Mouse (Mus musculus) ES-Bruce4 (cell line): ENCODE measurements at regions not wholly inside any gene's neighbourhood (a gene's known extent, or its start where the extent isn't known, plus 50 kb on each side); places are given as distances from the start of the nearest gene placed in this dataset.

Experiments
- H3K27ac ChIP-seq: 2 replicates; pipeline ENCODE4 v1.5.1; 2012; ENCODE audit warnings: low read length, inconsistent platforms; ENCODE audit not compliant: insufficient read depth
- H3K27me3 ChIP-seq: 2 replicates; pipeline ENCODE4 v1.6.1; 2012; ENCODE audit warnings: mild to moderate bottlenecking, low read length, inconsistent platforms; ENCODE audit not compliant: control insufficient read depth, poor library complexity, insufficient read depth, severe bottlenecking
- H3K36me3 ChIP-seq: 2 replicates; pipeline ENCODE4 v1.6.1; 2012; ENCODE audit warnings: inconsistent platforms, mild to moderate bottlenecking, low read length, moderate library complexity; ENCODE audit not compliant: control insufficient read depth, poor library complexity, insufficient read depth, severe bottlenecking
- H3K4me1 ChIP-seq: one replicate; pipeline ENCODE4 v1.8.1; 2011; ENCODE audit warnings: low read length; ENCODE audit not compliant: control insufficient read depth, insufficient read depth
- H3K4me3 ChIP-seq: 2 replicates; pipeline ENCODE4 v1.5.1; 2011; ENCODE audit warnings: low read depth, mild to moderate bottlenecking, low read length
- H3K9ac ChIP-seq: 2 replicates; pipeline ENCODE4 v1.6.1; 2012; ENCODE audit warnings: low read depth, mild to moderate bottlenecking, inconsistent platforms; ENCODE audit not compliant: poor library complexity, severe bottlenecking
- H3K9me3 ChIP-seq: replicated peaks from 2 replicates; pipeline ENCODE4 v1.6.1; 2012; ENCODE audit warnings: mild to moderate bottlenecking, low read length, inconsistent platforms; ENCODE audit not compliant: control insufficient read depth, poor library complexity, insufficient read depth, severe bottlenecking
- CTCF ChIP-seq: IDR thresholded peaks from one replicate; pipeline ENCODE4 v1.8.1; 2011; ENCODE audit warnings: low read depth, low read length
- EP300 ChIP-seq: IDR thresholded peaks from 2 replicates; pipeline ENCODE4 v1.6.1; 2011; ENCODE audit warnings: low read depth, low read length; ENCODE audit not compliant: insufficient read depth
- POLR2A ChIP-seq: IDR thresholded peaks from one replicate; pipeline ENCODE4 v1.8.1; 2011; ENCODE audit warnings: low read length; ENCODE audit not compliant: insufficient read depth

- H3K4me1 ChIP-seq, result no peaks in the 10 kb centered on the region
- no peak for TF ChIP-seq CTCF
- TF ChIP-seq EP300, result no peak
- TF ChIP-seq POLR2A, result no peak
- no peak overlapping the region for H3K4me3 ChIP-seq
These were observed 348.5 kb upstream of the Prmt6 start for GRCm38 (mm10) chr3:110599175-110599853.

GRCm38 (mm10) chr3:110582766-110583165 is 332.0 kb upstream of the Prmt6 start:
- no peaks in the 10 kb centered on the region for H3K36me3 ChIP-seq
- H3K4me3 ChIP-seq, result no peak overlapping the region
- no peaks in the 10 kb centered on the region for H3K27me3 ChIP-seq
- no peaks in the 10 kb centered on the region for H3K9me3 ChIP-seq
- TF ChIP-seq EP300, result no peak
- no peak for TF ChIP-seq POLR2A
- no peak for TF ChIP-seq CTCF
- H3K27ac ChIP-seq, result no peak overlapping the region
- no peak overlapping the region for H3K9ac ChIP-seq
- no peaks in the 10 kb centered on the region for H3K4me1 ChIP-seq

More at GRCm38 (mm10) chr3:110599175-110599853, 348.5 kb upstream of the Prmt6 start:
- Histone ChIP-seq H3K36me3 (no peaks in the 10 kb centered on the region), H3K27me3 (no peaks in the 10 kb centered on the region), H3K9me3 (no peaks in the 10 kb centered on the region), H3K9ac (no peak overlapping the region), H3K27ac (no peak overlapping the region)

DNA sequence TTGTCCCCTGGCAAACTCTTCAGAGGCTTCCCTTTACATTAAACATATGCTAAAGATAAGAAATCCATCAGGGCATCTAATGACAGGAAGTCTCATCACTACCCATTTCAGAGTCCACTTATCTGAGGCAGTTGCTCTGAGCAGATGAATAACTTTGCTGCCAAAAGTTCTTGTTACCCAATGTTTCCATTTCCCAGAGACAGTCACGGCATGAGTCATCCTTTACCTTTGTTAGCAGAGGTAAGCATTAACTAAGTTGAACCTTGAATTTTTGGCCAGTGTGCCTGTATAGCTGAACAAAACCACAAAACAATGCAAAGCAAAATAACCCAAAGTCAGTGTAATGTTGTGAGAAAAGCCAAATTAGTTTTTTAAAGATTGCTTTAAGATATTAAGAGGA is 328.5 kb upstream of the Prmt6 start:
- Histone ChIP-seq H3K9ac (no peak overlapping the region), H3K27me3 (no peaks in the 10 kb centered on the region), H3K4me1 (no peaks in the 10 kb centered on the region), H3K36me3 (no peaks in the 10 kb centered on the region), H3K4me3 (no peak overlapping the region), H3K9me3 (no peaks in the 10 kb centered on the region), H3K27ac (no peak overlapping the region)
- TF ChIP-seq POLR2A (no peak), CTCF (no peak)

DNA sequence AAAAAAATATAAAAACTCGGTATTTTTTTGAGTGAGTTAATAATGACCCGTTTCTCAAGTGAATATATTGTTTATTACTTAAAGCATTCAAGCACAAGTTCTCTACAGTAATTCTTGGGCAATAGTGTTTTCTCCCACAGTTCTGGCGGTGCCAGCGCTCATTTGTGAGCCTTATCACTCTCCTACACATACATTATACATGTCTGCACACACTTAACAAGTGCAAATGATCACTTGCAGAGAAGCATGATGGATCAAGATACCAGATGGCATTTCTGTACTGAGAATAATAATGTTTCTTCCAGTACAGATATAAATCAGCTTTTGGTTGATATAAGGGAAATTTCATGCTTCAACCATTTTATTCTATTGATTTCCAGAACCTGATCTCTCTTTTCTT is 316.4 kb upstream of the Prmt6 start:
- Histone ChIP-seq H3K4me1 (no peaks in the 10 kb centered on the region), H3K27ac (no peak overlapping the region), H3K9ac (no peak overlapping the region), H3K27me3 (no peaks in the 10 kb centered on the region), H3K4me3 (no peak overlapping the region), H3K36me3 (no peaks in the 10 kb centered on the region), H3K9me3 (no peaks in the 10 kb centered on the region)
- no peak for TF ChIP-seq CTCF
- TF ChIP-seq POLR2A, result no peak
- no peak for TF ChIP-seq EP300

GRCm38 (mm10) chr3:110547326-110547725 is 296.5 kb upstream of the Prmt6 start:
- TF ChIP-seq CTCF (no peak), EP300 (no peak), POLR2A (no peak)
- H3K4me3 ChIP-seq, result no peak overlapping the region
- H3K4me1 ChIP-seq, result no peaks in the 10 kb centered on the region
- no peaks in the 10 kb centered on the region for H3K27me3 ChIP-seq
- no peak overlapping the region for H3K9ac ChIP-seq
- H3K36me3 ChIP-seq, result no peaks in the 10 kb centered on the region
- H3K27ac ChIP-seq, result no peak overlapping the region
- H3K9me3 ChIP-seq, result no peaks in the 10 kb centered on the region

GRCm38 (mm10) chr3:110538275-110538674 is 287.5 kb upstream of the Prmt6 start:
- no peak overlapping the region for H3K4me3 ChIP-seq
- no peaks in the 10 kb centered on the region for H3K9me3 ChIP-seq
- H3K27ac ChIP-seq, result no peak overlapping the region
- TF ChIP-seq EP300 (no peak), CTCF (no peak), POLR2A (no peak)
- H3K36me3 ChIP-seq, result no peaks in the 10 kb centered on the region
- H3K4me1 ChIP-seq, result no peaks in the 10 kb centered on the region
- no peaks in the 10 kb centered on the region for H3K27me3 ChIP-seq
- H3K9ac ChIP-seq, result no peak overlapping the region
